Mouse (Mus musculus): ENCODE measurements around the gene Cldn13. TPM values are rescaled to one million over a fixed set of nuclear protein-coding genes. Genes with fewer than 3 reads are reported as not detected.
"Not testable (repeated sequence)": the region's sequence is repeated elsewhere in the genome, so short reads cannot be mapped to it uniquely, and the experiment has no call there.

The Cldn13 gene
- polyA plus RNA-seq, 1 experiment: 11.2 TPM

GRCm38 (mm10) chr5:134934666-134935065 is 19.3 kb upstream of the Cldn13 start:
- no peaks in the 10 kb centered on the region for H3K27me3 ChIP-seq (ENCODE audit: control insufficient read depth, insufficient read depth, low read length)
- TF ChIP-seq CTCF (IDR thresholded peaks at IDR 0.05; ENCODE audit: control insufficient read depth, insufficient read depth, insufficient replicate concordance, low read depth, low read length): no peak
- TF ChIP-seq POLR2A (IDR thresholded peaks at IDR 0.05; ENCODE audit: control insufficient read depth, low read depth, low read length): no peak
- peaks cover 16% of the 10 kb centered on the region for H3K4me1 ChIP-seq (ENCODE audit: control insufficient read depth, insufficient read depth, low read length)
- no peaks in the 10 kb centered on the region for H3K36me3 ChIP-seq (ENCODE audit: control insufficient read depth, insufficient read depth, low read length)
- H3K27ac ChIP-seq (ENCODE audit: control insufficient read depth, insufficient read depth, low read depth, low read length): no peak overlapping the region
- H3K4me3 ChIP-seq (ENCODE audit: control insufficient read depth, low read depth, low read length): no peak overlapping the region

GRCm38 (mm10) chr5:134933686-134934085 is 18.4 kb upstream of the Cldn13 start:
- H3K27ac ChIP-seq (ENCODE audit: control insufficient read depth, insufficient read depth, low read depth, low read length); H3K4me3 ChIP-seq (ENCODE audit: control insufficient read depth, low read depth, low read length); H3K36me3 ChIP-seq (ENCODE audit: control insufficient read depth, insufficient read depth, low read length); H3K27me3 ChIP-seq (ENCODE audit: control insufficient read depth, insufficient read depth, low read length): not testable (repeated sequence)
- H3K4me1 ChIP-seq (ENCODE audit: control insufficient read depth, insufficient read depth, low read length): peaks cover 16% of the 10 kb centered on the region

- H3K27me3 ChIP-seq (ENCODE audit: control insufficient read depth, insufficient read depth, low read length): no peaks in the 10 kb centered on the region
- TF ChIP-seq CTCF (IDR thresholded peaks at IDR 0.05; ENCODE audit: control insufficient read depth, insufficient read depth, insufficient replicate concordance, low read depth, low read length): no peak
- TF ChIP-seq POLR2A (IDR thresholded peaks at IDR 0.05; ENCODE audit: control insufficient read depth, low read depth, low read length): no peak
- no peak overlapping the region for H3K27ac ChIP-seq (ENCODE audit: control insufficient read depth, insufficient read depth, low read depth, low read length)
- peaks cover 16% of the 10 kb centered on the region for H3K4me1 ChIP-seq (ENCODE audit: control insufficient read depth, insufficient read depth, low read length)
- H3K36me3 ChIP-seq (ENCODE audit: control insufficient read depth, insufficient read depth, low read length): no peaks in the 10 kb centered on the region
- H3K4me3 ChIP-seq (ENCODE audit: control insufficient read depth, low read depth, low read length): no peak overlapping the region
Observed at GRCm38 (mm10) chr5:134933281-134933680, 18.0 kb upstream of the Cldn13 start.

GRCm38 (mm10) chr5:134932903-134933276 is 17.6 kb upstream of the Cldn13 start:
- Histone ChIP-seq H3K4me1 (ENCODE audit: control insufficient read depth, insufficient read depth, low read length) (peaks cover 16% of the 10 kb centered on the region), H3K36me3 (ENCODE audit: control insufficient read depth, insufficient read depth, low read length) (no peaks in the 10 kb centered on the region), H3K27ac (ENCODE audit: control insufficient read depth, insufficient read depth, low read depth, low read length) (peak overlapping the region; percentile 56; the same call in 1 of the 2 replicates), H3K27me3 (ENCODE audit: control insufficient read depth, insufficient read depth, low read length) (no peaks in the 10 kb centered on the region), H3K4me3 (ENCODE audit: control insufficient read depth, low read depth, low read length) (peak overlapping the region; percentile 90)
- TF ChIP-seq POLR2A (IDR thresholded peaks at IDR 0.05; ENCODE audit: control insufficient read depth, low read depth, low read length) (no peak), CTCF (IDR thresholded peaks at IDR 0.05; ENCODE audit: control insufficient read depth, insufficient read depth, insufficient replicate concordance, low read depth, low read length) (no peak)

- Histone ChIP-seq H3K4me3 (ENCODE audit: control insufficient read depth, low read depth, low read length) (peak within 1 kb of the TSS; percentile 90), H3K27ac (ENCODE audit: control insufficient read depth, insufficient read depth, low read depth, low read length) (peak within 1 kb of the TSS; percentile 56), H3K27me3 (ENCODE audit: control insufficient read depth, insufficient read depth, low read length) (no peaks in the 10 kb centered on the region), H3K36me3 (ENCODE audit: control insufficient read depth, insufficient read depth, low read length) (no peaks in the 10 kb centered on the region), H3K4me1 (ENCODE audit: control insufficient read depth, insufficient read depth, low read length) (peaks cover 16% of the 10 kb centered on the region)
- TF ChIP-seq CTCF (IDR thresholded peaks at IDR 0.05; ENCODE audit: control insufficient read depth, insufficient read depth, insufficient replicate concordance, low read depth, low read length) (no peak), POLR2A (IDR thresholded peaks at IDR 0.05; ENCODE audit: control insufficient read depth, low read depth, low read length) (no peak)
Observed at GRCm38 (mm10) chr5:134932179-134932902, 17.0 kb upstream of the Cldn13 start, which contains the start of gene Mettl27. Gene Mettl27 (plus strand): TSS chr5:134932368.

GRCm38 (mm10) chr5:134929988-134930387 is 14.7 kb upstream of the Cldn13 start:
- H3K4me3 ChIP-seq (ENCODE audit: control insufficient read depth, low read depth, low read length): no peak overlapping the region
- no peak for TF ChIP-seq CTCF (IDR thresholded peaks at IDR 0.05; ENCODE audit: control insufficient read depth, insufficient read depth, insufficient replicate concordance, low read depth, low read length)
- TF ChIP-seq POLR2A (IDR thresholded peaks at IDR 0.05; ENCODE audit: control insufficient read depth, low read depth, low read length): no peak
- no peak overlapping the region for H3K27ac ChIP-seq (ENCODE audit: control insufficient read depth, insufficient read depth, low read depth, low read length)
- no peaks in the 10 kb centered on the region for H3K27me3 ChIP-seq (ENCODE audit: control insufficient read depth, insufficient read depth, low read length)
- peaks cover 16% of the 10 kb centered on the region for H3K4me1 ChIP-seq (ENCODE audit: control insufficient read depth, insufficient read depth, low read length)
- H3K36me3 ChIP-seq (ENCODE audit: control insufficient read depth, insufficient read depth, low read length): no peaks in the 10 kb centered on the region

- no peaks in the 10 kb centered on the region for H3K36me3 ChIP-seq (ENCODE audit: control insufficient read depth, insufficient read depth, low read length)
- H3K27me3 ChIP-seq (ENCODE audit: control insufficient read depth, insufficient read depth, low read length): no peaks in the 10 kb centered on the region
- no peak overlapping the region for H3K27ac ChIP-seq (ENCODE audit: control insufficient read depth, insufficient read depth, low read depth, low read length)
- TF ChIP-seq POLR2A (IDR thresholded peaks at IDR 0.05; ENCODE audit: control insufficient read depth, low read depth, low read length) (no peak), CTCF (IDR thresholded peaks at IDR 0.05; ENCODE audit: control insufficient read depth, insufficient read depth, insufficient replicate concordance, low read depth, low read length) (no peak)
- 0 out of 2 replicates have a peak, but pooled peaks cover 2% of the 10 kb centered on the region for H3K4me1 ChIP-seq (ENCODE audit: control insufficient read depth, insufficient read depth, low read length)
- no peak overlapping the region for H3K4me3 ChIP-seq (ENCODE audit: control insufficient read depth, low read depth, low read length)
Observed at GRCm38 (mm10) chr5:134926726-134927125, 11.4 kb upstream of the Cldn13 start.
